30 mouse cellular contexts compared by ENCODE assay signal in the genomic region with DNA sequence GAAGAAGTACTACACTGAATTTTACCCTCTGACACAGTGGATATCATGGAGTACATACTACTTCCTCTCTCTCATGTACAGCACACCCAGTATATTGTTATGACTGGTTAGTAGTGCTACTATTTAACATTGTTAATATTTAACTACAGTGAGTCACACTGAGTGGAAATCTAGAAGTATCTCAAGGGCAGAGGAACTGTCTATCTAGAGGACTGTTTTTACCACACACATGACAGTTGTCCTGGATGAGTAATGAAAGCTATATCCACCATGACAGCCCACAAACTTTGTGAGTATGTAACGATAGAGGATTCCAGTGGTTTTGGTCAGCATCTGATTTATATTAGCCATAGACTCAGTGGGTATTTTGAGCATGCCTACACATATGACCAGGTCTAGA.
DNase-seq lines count a peak whose midpoint lies in the region; ATAC-seq and TF ChIP-seq lines count a peak whose summit lies in the region.
"Had no signal": no experiment of that assay in that cellular context is flagged by ENCODE, and none has a peak within 500 bp of the region (broad histone marks: within the 10 kb centered on the region; RNA-seq: fewer than 3 reads in every experiment).

No protein-coding gene starts in this region.

- ATAC-seq in CD4-positive, CD25-positive, alpha-beta regulatory T cell, adult 4 months: peak; percentile 35
- ATAC-seq: forebrain, postnatal 0 days; midbrain, embryonic 13.5 days had no signal

- no peaks in the 10 kb centered on the region for H3K27me3 ChIP-seq in embryonic facial prominence, embryonic 10.5 days (replicated peaks; ENCODE audit: low read depth, poor library complexity, severe bottlenecking)
- H3K27me3 ChIP-seq: forebrain, embryonic 12.5 days; hindbrain, embryonic 13.5 days; liver, embryonic 13.5 days; midbrain, embryonic 13.5 days; neural tube, embryonic 15.5 days had no signal

- H3K9me3 ChIP-seq in embryonic facial prominence, embryonic 10.5 days: no peaks in the 10 kb centered on the region
- H3K9me3 ChIP-seq: forebrain, embryonic 12.5 days; hindbrain, embryonic 13.5 days; liver, embryonic 13.5 days; midbrain, embryonic 13.5 days; neural tube, embryonic 15.5 days had no signal

- 37% methylated on average over 1 of the region's 1 CpGs for WGBS in large intestine, adult 2 months
- 83% methylated on average over 1 of the region's 1 CpGs for WGBS in embryonic facial prominence, embryonic 10.5 days

- TF ChIP-seq CTCF in embryonic fibroblast, embryonic 13.5 days (IDR thresholded peaks at IDR 0.05; ENCODE audit: borderline replicate concordance, insufficient read depth, low read length): no peak

- peak overlapping the region; percentile 85 for H3K27ac ChIP-seq in embryonic fibroblast, embryonic 13.5 days (ENCODE audit: insufficient read depth, low read length)
- H3K27ac ChIP-seq in embryonic facial prominence, embryonic 10.5 days (replicated peaks): no peak overlapping the region
- H3K27ac ChIP-seq: forebrain, embryonic 12.5 days; hindbrain, embryonic 13.5 days; kidney, postnatal 0 days; liver, embryonic 13.5 days; macrophage; midbrain, embryonic 13.5 days; neural tube, embryonic 15.5 days had no signal

- DNase-seq in large intestine, adult 2 months (ENCODE audit: low read depth, low spot score): peak; percentile 45
- DNase-seq in thymus, postnatal 0 days (ENCODE audit: low spot score): no peak
- DNase-seq in embryonic facial prominence, embryonic 10.5 days (ENCODE audit: low spot score): no peak
- DNase-seq in B cell, adult 2 months: no peak
- DNase-seq: adrenal gland, postnatal 10 days; cerebellum, adult 9-11 months; forebrain, postnatal 0 days; gastrocnemius, postnatal 36 days; heart, adult 18-20 months; heart, postnatal 4 days; kidney, adult 2 months; kidney, postnatal 4 days; layer of hippocampus, postnatal 36 days; left cerebral cortex, postnatal 4 days; liver, embryonic 13.5 days; lung, adult 2 months; lung, postnatal 10 days; retina, postnatal 1 day; right cerebral cortex, postnatal 14 days; spleen, adult 18-20 months; thymus, adult 2 months; thymus, postnatal 4 days had no signal

- H3K4me1 ChIP-seq in embryonic fibroblast, embryonic 13.5 days (ENCODE audit: control insufficient read depth, insufficient read depth, low read length): peaks cover 8% of the 10 kb centered on the region
- no peaks in the 10 kb centered on the region for H3K4me1 ChIP-seq in embryonic facial prominence, embryonic 10.5 days
- H3K4me1 ChIP-seq: forebrain, embryonic 12.5 days; hindbrain, embryonic 13.5 days; liver, embryonic 13.5 days; midbrain, embryonic 13.5 days; neural tube, embryonic 15.5 days had no signal

- no peak for TF ChIP-seq POLR2A in embryonic fibroblast, embryonic 13.5 days (IDR thresholded peaks at IDR 0.05; ENCODE audit: low read depth, low read length)

- no peaks in the 10 kb centered on the region for H3K36me3 ChIP-seq in embryonic facial prominence, embryonic 10.5 days (replicated peaks)
- H3K36me3 ChIP-seq: forebrain, embryonic 12.5 days; hindbrain, embryonic 13.5 days; liver, embryonic 13.5 days; midbrain, embryonic 13.5 days; neural tube, embryonic 15.5 days had no signal

- H3K4me3 ChIP-seq in embryonic fibroblast, embryonic 13.5 days (ENCODE audit: insufficient read depth, low read length): no peak overlapping the region
- no peak overlapping the region for H3K4me3 ChIP-seq in embryonic facial prominence, embryonic 10.5 days
- H3K4me3 ChIP-seq: forebrain, embryonic 12.5 days; hindbrain, embryonic 13.5 days; liver, embryonic 13.5 days; midbrain, embryonic 13.5 days; neural tube, embryonic 15.5 days had no signal
